Mouse (Mus musculus) kidney, adult 2 months (tissue): ENCODE measurements around the gene Itgb4.

Source experiments
- CTCF ChIP-seq: fragments of 200-500 bp; conservative IDR thresholded peaks from 2 replicates; pipeline ENCODE4 v1.5.1; 2011; ENCODE audit warnings: low read depth, mild to moderate bottlenecking, control low read depth, low read length, moderate library complexity, mixed read lengths; ENCODE audit not compliant: insufficient read depth, insufficient read length
- POLR2A ChIP-seq: fragments of 200-500 bp; IDR thresholded peaks from one replicate; pipeline ENCODE4 v1.6.1; 2011; ENCODE audit warnings: low read depth, low read length, control low read depth

DNA sequence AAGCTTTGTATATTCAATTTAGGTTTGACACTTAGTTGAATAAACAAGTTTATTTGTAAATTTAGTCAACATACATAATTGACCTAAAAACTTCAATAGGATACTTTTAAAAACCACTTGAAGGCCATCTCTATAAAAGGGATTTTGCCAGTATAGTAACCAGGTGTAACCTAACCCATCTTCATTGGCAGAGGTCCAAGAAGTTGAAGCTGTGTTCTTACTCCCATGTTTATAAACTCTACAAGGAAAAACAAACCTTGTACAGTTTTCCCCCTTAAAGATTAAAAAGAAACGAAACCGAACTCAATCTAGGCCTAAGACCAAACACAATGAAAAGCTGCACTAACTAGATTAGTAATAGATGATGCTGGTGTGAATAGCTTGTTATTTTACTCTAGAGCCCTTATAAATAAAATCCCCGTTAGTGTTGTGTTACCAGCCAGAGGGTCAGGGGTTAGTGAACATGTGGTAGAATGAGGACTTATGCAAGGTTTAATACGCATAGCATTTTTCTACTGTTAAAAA lies 47.8 kb downstream of the Itgb4 start:
- TF ChIP-seq CTCF (no peak), POLR2A (no peak)
